ENCODE assay signal across 28 mouse cellular contexts in genomic region chr10:77962725-77963124, GRCm38 (mm10). TPM values are rescaled to one million over a fixed set of nuclear protein-coding genes. Genes with fewer than 3 reads are reported as not detected.
DNase-seq lines count a peak whose midpoint lies in the region; ATAC-seq and TF ChIP-seq lines count a peak whose summit lies in the region.
"Had no signal": no experiment of that assay in that cellular context is flagged by ENCODE, and none has a peak within 500 bp of the region (broad histone marks: within the 10 kb centered on the region; RNA-seq: fewer than 3 reads in every experiment).

No protein-coding gene starts in this region.

- H3K27ac ChIP-seq in liver, postnatal 0 days (ENCODE audit: low read depth): peak overlapping the region; percentile 39; the same call in 1 of the 2 replicates
- H3K27ac ChIP-seq: embryonic facial prominence, embryonic 13.5 days; forebrain, embryonic 12.5 days; heart, embryonic 10.5 days; hindbrain, embryonic 10.5 days; hindbrain, postnatal 0 days; kidney, embryonic 15.5 days; limb, embryonic 15.5 days; liver, embryonic 15.5 days; neural tube, embryonic 12.5 days; stomach, postnatal 0 days had no signal

- H3K9me3 ChIP-seq in liver, postnatal 0 days (ENCODE audit: low read length): no peaks in the 10 kb centered on the region
- no peaks in the 10 kb centered on the region for H3K9me3 ChIP-seq in megakaryocyte, embryonic 14.5 days
- H3K9me3 ChIP-seq: embryonic facial prominence, embryonic 13.5 days; forebrain, embryonic 12.5 days; heart, embryonic 10.5 days; hindbrain, embryonic 10.5 days; kidney, embryonic 15.5 days; limb, embryonic 15.5 days; liver, embryonic 15.5 days; neural tube, embryonic 12.5 days had no signal

- H3K36me3 ChIP-seq in liver, postnatal 0 days (replicated peaks; ENCODE audit: insufficient read depth, low read length): no peaks in the 10 kb centered on the region
- H3K36me3 ChIP-seq in megakaryocyte, embryonic 14.5 days (replicated peaks; ENCODE audit: low read length): no peaks in the 10 kb centered on the region
- H3K36me3 ChIP-seq: embryonic facial prominence, embryonic 13.5 days; forebrain, embryonic 12.5 days; heart, embryonic 10.5 days; hindbrain, embryonic 10.5 days; kidney, embryonic 15.5 days; limb, embryonic 15.5 days; liver, embryonic 15.5 days; neural tube, embryonic 12.5 days had no signal

- no peak for DNase-seq in liver, postnatal 0 days
- no peak for DNase-seq in liver
- DNase-seq in spleen, postnatal 36 days (ENCODE audit: low spot score in 2 of 2): no peak
- DNase-seq in kidney, postnatal 10 days: no peak
- DNase-seq in retina, embryonic 14.5 days (ENCODE audit: low spot score): no peak
- DNase-seq in heart, postnatal 4 days: no peak
- DNase-seq: adrenal gland, postnatal 36 days; cerebellum, adult 18-20 months; cerebellum, postnatal 14 days; kidney, adult 11 months; left cerebral cortex, postnatal 4 days; lung, postnatal 4 days; midbrain, embryonic 14.5 days; right cerebral cortex, postnatal 4 days; thymus, adult 2 months had no signal

- no peak for TF ChIP-seq CTCF in liver, postnatal 0 days (IDR thresholded peaks at IDR 0.05; ENCODE audit: low read depth)

- no peaks in the 10 kb centered on the region for H3K27me3 ChIP-seq in liver, postnatal 0 days (ENCODE audit: insufficient read depth, low read length)
- H3K27me3 ChIP-seq in megakaryocyte, embryonic 14.5 days (replicated peaks): peaks cover 42% of the 10 kb centered on the region

- 0 out of 2 replicates have a peak, but pooled peaks have one; percentile 37 for ATAC-seq in liver, postnatal 0 days
- ATAC-seq in granulocyte monocyte progenitor cell, adult 5-6 weeks (replicated peaks; ENCODE audit: poor library complexity, severe bottlenecking): peak; percentile 90
- ATAC-seq: hindbrain, postnatal 0 days had no signal

- 0 out of 2 replicates have a peak, but pooled peaks cover 3% of the 10 kb centered on the region for H3K4me1 ChIP-seq in liver, postnatal 0 days (ENCODE audit: insufficient read depth)
- H3K4me1 ChIP-seq in megakaryocyte, embryonic 14.5 days: peaks cover 13% of the 10 kb centered on the region
- H3K4me1 ChIP-seq: embryonic facial prominence, embryonic 13.5 days; forebrain, embryonic 12.5 days; heart, embryonic 10.5 days; hindbrain, embryonic 10.5 days; kidney, embryonic 15.5 days; limb, embryonic 15.5 days; neural tube, embryonic 12.5 days had no signal

- H3K4me2 ChIP-seq in liver, postnatal 0 days (ENCODE audit: low read depth, low read length): no peak overlapping the region
- H3K4me2 ChIP-seq: embryonic facial prominence, embryonic 13.5 days; forebrain, embryonic 12.5 days; kidney, embryonic 15.5 days; limb, embryonic 15.5 days; liver, embryonic 15.5 days; neural tube, embryonic 12.5 days had no signal

- H3K4me3 ChIP-seq in liver, postnatal 0 days (ENCODE audit: low read depth, low read length): no peak overlapping the region
- peak overlapping the region; percentile 46 for H3K4me3 ChIP-seq in megakaryocyte, embryonic 14.5 days (replicated peaks)
- H3K4me3 ChIP-seq: embryonic facial prominence, embryonic 13.5 days; erythroblast, embryonic 14.5 days; forebrain, embryonic 12.5 days; heart, embryonic 10.5 days; hindbrain, embryonic 10.5 days; kidney, embryonic 15.5 days; limb, embryonic 15.5 days; liver, embryonic 15.5 days; neural tube, embryonic 12.5 days had no signal

- peak; percentile 46; the same call in 1 of the 2 replicates for TF ChIP-seq EP300 in liver, postnatal 0 days (IDR thresholded peaks at IDR 0.05; ENCODE audit: low read depth)

- WGBS in liver, postnatal 0 days (ENCODE audit: insufficient replicate concordance): 31% methylated on average over 2 of the region's 2 CpGs

- no peak overlapping the region for H3K9ac ChIP-seq in liver, postnatal 0 days (replicated peaks)
- H3K9ac ChIP-seq: embryonic facial prominence, embryonic 13.5 days; forebrain, embryonic 12.5 days; kidney, embryonic 15.5 days; limb, embryonic 15.5 days; liver, embryonic 15.5 days; neural tube, embryonic 12.5 days had no signal

RNA-seq across cellular contexts. Expression of gene Trpm2, which starts 7.6 kb away (rescaled TPM):
- polyA plus RNA-seq in liver, postnatal 0 days (2015; fragmentation: Nextera tagmentation; extraction: Ambion mirVana): 1.5 and 1.7 TPM in 2 replicates
- total RNA-seq in granulocyte monocyte progenitor cell, adult 5-6 weeks (2014; fragmentation: Nextera tagmentation): 1.9 and 9.1 TPM in 2 replicates
- total RNA-seq in granulocyte monocyte progenitor cell, adult 5-6 weeks (2017): 1.9 and 3.6 TPM in 2 replicates
- polyA plus RNA-seq in megakaryocyte, embryonic 14.5 days (2012; ENCODE audit: insufficient read depth, low replicate concordance): 2.7 TPM in 1 of 2 replicates, not detected in the other
- total RNA-seq in heart, postnatal 4 days (2021): 1 to 10 TPM in 1 of 2 experiments, under 1 TPM in 1; 0.33 to 1.0 TPM

RNA-seq across cellular contexts. Expression of gene 1810043G02Rik, which starts 15.6 kb away (rescaled TPM):
- 4.0 and 4.4 TPM in 2 replicates for polyA plus RNA-seq in liver, postnatal 0 days (2015; fragmentation: Nextera tagmentation; extraction: Ambion mirVana)
- total RNA-seq in granulocyte monocyte progenitor cell, adult 5-6 weeks (2014; fragmentation: Nextera tagmentation): 8.8 and 9.1 TPM in 2 replicates
- 7.4 and 9.9 TPM in 2 replicates for total RNA-seq in granulocyte monocyte progenitor cell, adult 5-6 weeks (2017)
- polyA plus RNA-seq in megakaryocyte, embryonic 14.5 days (2012; ENCODE audit: insufficient read depth, low replicate concordance): 10.0 and 22.2 TPM in 2 replicates
- total RNA-seq in heart, postnatal 4 days (2021): 10 to 100 TPM; 10.5 to 12.6 TPM

RNA-seq across cellular contexts. Expression of gene Pfkl, which starts 47.2 kb away (rescaled TPM):
- polyA plus RNA-seq in liver, postnatal 0 days (2015; fragmentation: Nextera tagmentation; extraction: Ambion mirVana): 23.5 and 31.3 TPM in 2 replicates
- total RNA-seq in granulocyte monocyte progenitor cell, adult 5-6 weeks (2014; fragmentation: Nextera tagmentation): 30.6 and 39.4 TPM in 2 replicates
- total RNA-seq in granulocyte monocyte progenitor cell, adult 5-6 weeks (2017): 39.6 and 43.5 TPM in 2 replicates
- polyA plus RNA-seq in megakaryocyte, embryonic 14.5 days (2012; ENCODE audit: insufficient read depth, low replicate concordance): 333 and 674 TPM in 2 replicates
- total RNA-seq in heart, postnatal 4 days (2021): 100 to 1,000 TPM; 118 to 133 TPM
